Mouse (Mus musculus) embryonic facial prominence, embryonic 11.5 days (tissue): Measurements from ENCODE around the gene Agpat3. TPM values are rescaled to one million over a fixed set of nuclear protein-coding genes. Genes with fewer than 3 reads are reported as not detected.

Source experiments
- ATAC-seq: fragments of 200-750 bp; cut with Nextera tagmentation; replicated peaks from 2 replicates; pipeline ENCODE4 v1.8.0; 2017; ENCODE audit warnings: low read depth; ENCODE audit not compliant: insufficient number of reproducible peaks, low FRiP score, low TSS enrichment
- DNase-seq: peaks from one replicate; pipeline ENCODE4 v3.0.0-alpha.2; 2015; ENCODE audit warnings: low spot score
- H3K27ac ChIP-seq: fragments of 300-500 bp; sonication (generic); replicated peaks from 2 replicates; pipeline ENCODE4 v1.5.1; 2014; ENCODE audit warnings: mild to moderate bottlenecking, low read depth, low read length, control low read depth
- H3K27me3 ChIP-seq: fragments of 300-500 bp; sonication (generic); 2 replicates; pipeline ENCODE4 v1.6.1; 2014; ENCODE audit warnings: mild to moderate bottlenecking, low read length, moderate library complexity, mixed read lengths; ENCODE audit not compliant: control insufficient read depth, insufficient read depth
- H3K36me3 ChIP-seq: fragments of 300-500 bp; sonication (generic); replicated peaks from 2 replicates; pipeline ENCODE4 v1.6.1; 2014; ENCODE audit warnings: low read depth, mild to moderate bottlenecking, low read length, moderate library complexity, mixed read lengths; ENCODE audit not compliant: control insufficient read depth, insufficient read depth
- H3K4me1 ChIP-seq: fragments of 300-500 bp; sonication (generic); 2 replicates; pipeline ENCODE4 v1.6.1; 2014; ENCODE audit warnings: low read length, mixed read lengths; ENCODE audit not compliant: control insufficient read depth, insufficient read depth
- H3K4me2 ChIP-seq: fragments of 300-500 bp; sonication (generic); 2 replicates; pipeline ENCODE4 v1.6.1; 2014; ENCODE audit warnings: low read depth, mild to moderate bottlenecking, control low read depth, low read length, moderate library complexity
- H3K4me3 ChIP-seq: fragments of 300-500 bp; sonication (generic); 2 replicates; pipeline ENCODE4 v1.5.1; 2014; ENCODE audit warnings: low read depth, low read length, control low read depth
- H3K9ac ChIP-seq: fragments of 300-500 bp; sonication (generic); replicated peaks from 2 replicates; pipeline ENCODE4 v1.6.1; 2014; ENCODE audit warnings: mild to moderate bottlenecking, control low read depth, low read length
- H3K9me3 ChIP-seq: fragments of 300-500 bp; sonication (generic); replicated peaks from 2 replicates; pipeline ENCODE4 v1.6.1; 2016; ENCODE audit warnings: mild to moderate bottlenecking, low read length, inconsistent platforms, mixed read lengths; ENCODE audit not compliant: control insufficient read depth
- WGBS: fragments of 180-500 bp; shearing (Covaris S2); extraction: QIAGEN DNeasy Blood & Tissue Kit; methylation state at CpG from one replicate; pipeline ENCODE4 v1.1.7; 2014; 5-methylcytosine and 5-hydroxymethylcytosine counted together
- polyA plus RNA-seq: library from polyadenylated mRNA; unstranded; fragments of >200 nt; fragmentation: Nextera tagmentation; extraction: Ambion mirVana; gene quantifications from 2 replicates; pipeline ENCODE4 v1.2.1, GENCODE M21; 2014

Gene Agpat3
- polyA plus RNA-seq, 1 experiment from 2014 or later, result 32.8 TPM

GRCm38 (mm10) chr10:78319940-78320339 is 32.3 kb downstream of the Agpat3 start:
- no peaks in the 10 kb centered on the region for H3K4me1 ChIP-seq
- no peak overlapping the region for H3K4me3 ChIP-seq
- H3K27me3 ChIP-seq, result no peaks in the 10 kb centered on the region
- H3K27ac ChIP-seq, result no peak overlapping the region
- H3K9me3 ChIP-seq, result no peaks in the 10 kb centered on the region
- ATAC-seq (no peak), DNase-seq (no peak)
- 91% methylated on average over 9 of the region's 9 CpGs for WGBS
- H3K36me3 ChIP-seq, result peaks cover 3% of the 10 kb centered on the region; the same call in 1 of the 2 replicates
- no peak overlapping the region for H3K4me2 ChIP-seq
- H3K9ac ChIP-seq, result no peak overlapping the region

GRCm38 (mm10) chr10:78317270-78317923 is 34.9 kb downstream of the Agpat3 start:
- DNase-seq (no peak), ATAC-seq (no peak)
- H3K9me3 ChIP-seq, result no peaks in the 10 kb centered on the region
- no peak overlapping the region for H3K4me3 ChIP-seq
- no peaks in the 10 kb centered on the region for H3K4me1 ChIP-seq
- H3K4me2 ChIP-seq, result no peak overlapping the region
- no peaks in the 10 kb centered on the region for H3K36me3 ChIP-seq
- H3K9ac ChIP-seq, result no peak overlapping the region
- 75% methylated on average over 11 of the region's 11 CpGs for WGBS
- no peak overlapping the region for H3K27ac ChIP-seq
- no peaks in the 10 kb centered on the region for H3K27me3 ChIP-seq

- no peaks in the 10 kb centered on the region for H3K9me3 ChIP-seq
- H3K9ac ChIP-seq, result no peak overlapping the region
- H3K4me2 ChIP-seq, result no peak overlapping the region
- no peak overlapping the region for H3K27ac ChIP-seq
- H3K4me3 ChIP-seq, result no peak overlapping the region
- no peaks in the 10 kb centered on the region for H3K4me1 ChIP-seq
- H3K27me3 ChIP-seq, result no peaks in the 10 kb centered on the region
- H3K36me3 ChIP-seq, result no peaks in the 10 kb centered on the region
- ATAC-seq (no peak), DNase-seq (no peak)
- WGBS, result 85% methylated on average over 15 of the region's 15 CpGs
Measured at GRCm38 (mm10) chr10:78316228-78317087, 35.8 kb downstream of the Agpat3 start.

- 75% methylated on average over 1 of the region's 1 CpGs for WGBS
- H3K9ac ChIP-seq, result no peak overlapping the region
- DNase-seq (no peak), ATAC-seq (no peak)
- no peaks in the 10 kb centered on the region for H3K27me3 ChIP-seq
- no peaks in the 10 kb centered on the region for H3K36me3 ChIP-seq
- no peak overlapping the region for H3K4me2 ChIP-seq
- H3K9me3 ChIP-seq, result no peaks in the 10 kb centered on the region
- no peaks in the 10 kb centered on the region for H3K4me1 ChIP-seq
- no peak overlapping the region for H3K27ac ChIP-seq
- no peak overlapping the region for H3K4me3 ChIP-seq
Measured at GRCm38 (mm10) chr10:78315145-78315544, 37.1 kb downstream of the Agpat3 start.

GRCm38 (mm10) chr10:78311886-78312635 is 40.2 kb downstream of the Agpat3 start:
- H3K27me3 ChIP-seq, result no peaks in the 10 kb centered on the region
- H3K4me1 ChIP-seq, result no peaks in the 10 kb centered on the region
- no peak for ATAC-seq
- no peak overlapping the region for H3K9ac ChIP-seq
- no peak overlapping the region for H3K27ac ChIP-seq
- H3K4me3 ChIP-seq, result no peak overlapping the region
- DNase-seq, result no peak
- H3K36me3 ChIP-seq, result no peaks in the 10 kb centered on the region
- WGBS, result 82% methylated on average over 13 of the region's 13 CpGs
- no peaks in the 10 kb centered on the region for H3K9me3 ChIP-seq
- no peak overlapping the region for H3K4me2 ChIP-seq

- no peaks in the 10 kb centered on the region for H3K27me3 ChIP-seq
- DNase-seq (no peak), ATAC-seq (no peak)
- no peaks in the 10 kb centered on the region for H3K36me3 ChIP-seq
- no peak overlapping the region for H3K4me3 ChIP-seq
- no peak overlapping the region for H3K27ac ChIP-seq
- H3K9ac ChIP-seq, result no peak overlapping the region
- 47% methylated on average over 5 of the region's 5 CpGs for WGBS
- no peaks in the 10 kb centered on the region for H3K9me3 ChIP-seq
- H3K4me2 ChIP-seq, result no peak overlapping the region
- H3K4me1 ChIP-seq, result no peaks in the 10 kb centered on the region
Measured at GRCm38 (mm10) chr10:78310747-78311267, 41.5 kb downstream of the Agpat3 start.

GRCm38 (mm10) chr10:78308617-78309016 is 43.7 kb downstream of the Agpat3 start:
- no peaks in the 10 kb centered on the region for H3K4me1 ChIP-seq
- ATAC-seq (no peak), DNase-seq (no peak)
- H3K4me3 ChIP-seq, result no peak overlapping the region
- H3K36me3 ChIP-seq, result no peaks in the 10 kb centered on the region
- no peak overlapping the region for H3K9ac ChIP-seq
- WGBS, result 30% methylated on average over 2 of the region's 2 CpGs
- no peaks in the 10 kb centered on the region for H3K27me3 ChIP-seq
- no peaks in the 10 kb centered on the region for H3K9me3 ChIP-seq
- no peak overlapping the region for H3K27ac ChIP-seq
- H3K4me2 ChIP-seq, result no peak overlapping the region
